Mouse (Mus musculus): ENCODE results near the gene Cfap58. TPM values are rescaled to one million over a fixed set of nuclear protein-coding genes. Genes with fewer than 3 reads are reported as not detected.

The Cfap58 gene
- total RNA-seq, 2 experiments from 2014 or later = 0.36 to 0.77 TPM

GRCm38 (mm10) chr19:47968993-47969659 lies 31.7 kb downstream of the Cfap58 start:
- no peak for DNase-seq
- intact Hi-C loops (cut with DNase I) = no loop called here

GRCm38 (mm10) chr19:47971066-47971465 lies 33.6 kb downstream of the Cfap58 start:
- no peak for DNase-seq
- intact Hi-C loops (cut with DNase I) = no loop called here

GRCm38 (mm10) chr19:47978109-47978701 lies 40.7 kb downstream of the Cfap58 start:
- intact Hi-C loops (cut with DNase I) = no loop called here

GRCm38 (mm10) chr19:47979446-47979845 lies 42.0 kb downstream of the Cfap58 start:
- no peak for DNase-seq
- intact Hi-C loops (cut with DNase I) = no loop called here

More at GRCm38 (mm10) chr19:47978109-47978701, 40.7 kb downstream of the Cfap58 start:
- no peak for DNase-seq

- intact Hi-C loops (cut with DNase I) = no loop called here
- DNase-seq = no peak
Observed at GRCm38 (mm10) chr19:47980241-47980640, 42.8 kb downstream of the Cfap58 start.

GRCm38 (mm10) chr19:47985606-47986213 lies 48.2 kb downstream of the Cfap58 start:
- no peak for DNase-seq
- intact Hi-C loops (cut with DNase I) = loop anchor here (5.0 kb wide), 1 partner anchor 217 kb away; no protein-coding TSS in a partner anchor

GRCm38 (mm10) chr19:47987986-47988385 lies 50.5 kb downstream of the Cfap58 start:
- intact Hi-C loops (cut with DNase I) = loop anchor here (5.0 kb wide), 1 partner anchor 214 kb away; no protein-coding TSS in a partner anchor
- DNase-seq = no peak

- peak; percentile 25 for DNase-seq
- intact Hi-C loops (cut with DNase I) = loop anchor here (5.0 kb wide), 1 partner anchor 214 kb away; no protein-coding TSS in a partner anchor
Observed at GRCm38 (mm10) chr19:47988456-47988855, 51.0 kb downstream of the Cfap58 start.

- intact Hi-C loops (cut with DNase I) = loop anchor here (5.0 kb wide), 1 partner anchor 213 kb away; no protein-coding TSS in a partner anchor
- DNase-seq = peak; percentile 39
Observed at GRCm38 (mm10) chr19:47988880-47989574, 51.6 kb downstream of the Cfap58 start.

- intact Hi-C loops (cut with DNase I) = loop anchor here (5.0 kb wide), 1 partner anchor 213 kb away; no protein-coding TSS in a partner anchor
- no peak for DNase-seq
Observed at GRCm38 (mm10) chr19:47989575-47989891, 52.1 kb downstream of the Cfap58 start.

- intact Hi-C loops (cut with DNase I) = no loop called here
- no peak for DNase-seq
Observed at GRCm38 (mm10) chr19:48001240-48001639, 63.8 kb downstream of the Cfap58 start.

- DNase-seq = no peak
- intact Hi-C loops (cut with DNase I) = no loop called here
Observed at GRCm38 (mm10) chr19:48001774-48002173, 64.3 kb downstream of the Cfap58 start.

GRCm38 (mm10) chr19:48008771-48009413 lies 71.4 kb downstream of the Cfap58 start:
- intact Hi-C loops (cut with DNase I) = no loop called here
- DNase-seq = no peak

GRCm38 (mm10) chr19:48009586-48010331 lies 72.3 kb downstream of the Cfap58 start:
- no peak for DNase-seq
- intact Hi-C loops (cut with DNase I) = no loop called here

- DNase-seq = no peak
- intact Hi-C loops (cut with DNase I) = no loop called here
Observed at GRCm38 (mm10) chr19:48020103-48020502, 82.6 kb downstream of the Cfap58 start.

GRCm38 (mm10) chr19:48021435-48021834 lies 84.0 kb downstream of the Cfap58 start:
- DNase-seq = no peak
- intact Hi-C loops (cut with DNase I) = no loop called here

- intact Hi-C loops (cut with DNase I) = no loop called here
- DNase-seq = no peak
Observed at GRCm38 (mm10) chr19:48022763-48023162, 85.3 kb downstream of the Cfap58 start.

- intact Hi-C loops (cut with DNase I) = no loop called here
Observed at GRCm38 (mm10) chr19:48023726-48024125, 86.3 kb downstream of the Cfap58 start.

GRCm38 (mm10) chr19:48025366-48025765 lies 87.9 kb downstream of the Cfap58 start:
- intact Hi-C loops (cut with DNase I) = no loop called here
- no peak for DNase-seq

More at GRCm38 (mm10) chr19:48023726-48024125, 86.3 kb downstream of the Cfap58 start:
- DNase-seq = no peak

- intact Hi-C loops (cut with DNase I) = no loop called here
- no peak for DNase-seq
Observed at GRCm38 (mm10) chr19:48026882-48027281, 89.4 kb downstream of the Cfap58 start.

Measured in left cerebral cortex, postnatal 4 days (tissue).